Mouse (Mus musculus) heart, embryonic 11.5 days (tissue): ENCODE data around the gene Mmgt1. TPM values are rescaled to one million over a fixed set of nuclear protein-coding genes. Genes with fewer than 3 reads are reported as not detected.

Source experiments
- ATAC-seq: fragments of 200-750 bp; cut with Nextera tagmentation; replicated peaks from 2 replicates; pipeline ENCODE4 v1.8.0; 2017; ENCODE audit warnings: moderate library complexity; ENCODE audit not compliant: insufficient number of reproducible peaks, low FRiP score, low TSS enrichment
- H3K27ac ChIP-seq: fragments of 300-500 bp; sonication (generic); 2 replicates; pipeline ENCODE4 v1.5.1; 2014; ENCODE audit warnings: mild to moderate bottlenecking, low read depth, low read length
- H3K27me3 ChIP-seq: fragments of 300-500 bp; sonication (generic); 2 replicates; pipeline ENCODE4 v1.6.1; 2014; ENCODE audit warnings: mild to moderate bottlenecking, low read length, mixed read lengths; ENCODE audit not compliant: control insufficient read depth, insufficient read depth
- H3K36me3 ChIP-seq: fragments of 300-500 bp; sonication (generic); 2 replicates; pipeline ENCODE4 v1.6.1; 2014; ENCODE audit warnings: mild to moderate bottlenecking, low read length, moderate library complexity, mixed read lengths; ENCODE audit not compliant: control insufficient read depth, insufficient read depth
- H3K4me1 ChIP-seq: fragments of 300-500 bp; sonication (generic); 2 replicates; pipeline ENCODE4 v1.6.1; 2014; ENCODE audit warnings: low read length; ENCODE audit not compliant: control insufficient read depth, insufficient read depth
- H3K4me2 ChIP-seq: fragments of 300-500 bp; sonication (generic); 2 replicates; pipeline ENCODE4 v1.6.1; 2014; ENCODE audit warnings: mild to moderate bottlenecking, moderate library complexity
- H3K4me3 ChIP-seq: fragments of 300-500 bp; sonication (generic); 2 replicates; pipeline ENCODE4 v1.5.1; 2014; ENCODE audit warnings: low read depth, low read length
- H3K9ac ChIP-seq: fragments of 300-500 bp; sonication (generic); 2 replicates; pipeline ENCODE4 v1.6.1; 2014; ENCODE audit warnings: mild to moderate bottlenecking, low read depth, low read length, moderate library complexity
- H3K9me3 ChIP-seq: fragments of 300-500 bp; sonication (generic); replicated peaks from 2 replicates; pipeline ENCODE4 v1.6.1; 2016; ENCODE audit warnings: low read length; ENCODE audit not compliant: control insufficient read depth
- WGBS: fragments of 180-500 bp; shearing (Covaris S2); extraction: QIAGEN DNeasy Blood & Tissue Kit; methylation state at CpG from one replicate; pipeline ENCODE4 v1.1.7; 2014; ENCODE audit not compliant: insufficient replicate concordance; 5-methylcytosine and 5-hydroxymethylcytosine counted together
- polyA plus RNA-seq: library from polyadenylated mRNA; unstranded; fragments of >200 nt; fragmentation: Nextera tagmentation; extraction: Ambion mirVana; gene quantifications from 2 replicates; pipeline ENCODE4 v1.2.1, GENCODE M21; 2014

Mmgt1 gene
- polyA plus RNA-seq, result 27.8 and 28.1 TPM in 2 replicates

DNA sequence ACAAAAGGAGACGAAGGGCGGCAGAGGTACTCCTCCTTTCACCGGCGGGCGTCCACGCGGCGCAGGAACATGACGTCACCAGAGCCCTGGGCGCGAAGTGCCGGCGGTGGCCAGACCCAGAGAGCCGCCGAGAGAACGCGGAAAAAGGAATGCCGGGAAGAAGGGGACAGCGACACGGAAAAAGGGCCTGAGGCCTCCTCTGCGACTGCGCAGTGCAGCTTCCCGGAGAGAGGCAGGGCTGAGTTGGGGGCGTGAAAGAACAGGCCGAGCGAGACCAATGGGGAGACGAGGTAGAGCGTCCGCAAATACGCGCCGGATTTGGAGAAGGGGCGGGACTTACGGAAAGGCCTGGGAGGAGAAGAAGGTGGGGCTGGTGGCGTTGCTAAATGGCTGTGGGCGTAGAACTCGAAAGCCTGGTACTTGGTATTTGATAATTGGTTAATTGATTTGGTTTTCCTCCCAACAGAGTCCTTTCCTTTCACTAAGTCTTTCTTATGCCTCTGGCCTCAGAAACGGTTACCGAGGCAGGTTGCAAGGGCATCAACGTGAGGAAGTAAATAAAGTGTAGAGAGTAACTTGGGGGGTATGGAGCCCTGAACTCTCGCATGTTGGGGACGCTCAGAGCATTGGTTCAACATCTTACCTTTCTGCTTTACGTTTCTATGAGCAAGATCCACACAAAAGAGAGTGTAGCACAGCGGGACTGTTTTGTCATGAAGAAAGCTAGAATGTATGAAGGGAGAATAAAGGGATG is at the start of gene Mmgt1:
Mmgt1 (minus strand) TSS at position 183 of the 754 bp plus-strand sequence.
- Histone ChIP-seq H3K4me1 (no peaks in the 10 kb centered on the region), H3K4me3 (peak within 1 kb of the TSS; percentile 71), H3K27ac (peak within 1 kb of the TSS; percentile 59), H3K9me3 (no peaks in the 10 kb centered on the region), H3K4me2 (peak within 1 kb of the TSS; percentile 62), H3K9ac (peak within 1 kb of the TSS; percentile 69), H3K36me3 (no peaks in the 10 kb centered on the region), H3K27me3 (no peaks in the 10 kb centered on the region)
- WGBS, result 11% methylated on average over 39 of the region's 44 CpGs
- ATAC-seq, result peak; percentile 97

DNA sequence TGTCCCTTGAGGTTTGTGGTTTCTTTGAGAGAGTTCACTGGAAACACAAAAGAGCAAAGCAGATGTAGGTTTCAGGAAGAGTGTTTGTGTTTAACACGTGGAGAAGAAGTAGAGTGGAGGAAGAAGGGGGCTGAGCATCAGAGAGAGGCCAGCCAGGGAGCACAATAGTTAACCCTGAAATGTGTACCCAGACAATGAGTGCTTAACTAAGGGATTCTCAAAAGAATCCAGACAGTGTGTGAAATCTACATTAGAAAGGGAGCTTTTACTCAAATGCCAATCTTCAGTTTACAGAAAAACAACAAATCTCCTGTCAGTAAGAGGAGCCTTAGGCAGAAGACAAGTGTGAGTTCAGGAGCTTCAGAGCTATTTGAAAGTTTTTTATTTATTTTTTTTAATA is 42.2 kb upstream of the Mmgt1 start:
- Histone ChIP-seq H3K4me1 (no peaks in the 10 kb centered on the region), H3K4me2 (no peak overlapping the region), H3K4me3 (no peak overlapping the region), H3K27me3 (no peaks in the 10 kb centered on the region), H3K9me3 (no peaks in the 10 kb centered on the region), H3K36me3 (no peaks in the 10 kb centered on the region), H3K27ac (no peak overlapping the region), H3K9ac (no peak overlapping the region)
- 16% methylated on average over 1 of the region's 1 CpGs for WGBS
- ATAC-seq, result no peak

DNA sequence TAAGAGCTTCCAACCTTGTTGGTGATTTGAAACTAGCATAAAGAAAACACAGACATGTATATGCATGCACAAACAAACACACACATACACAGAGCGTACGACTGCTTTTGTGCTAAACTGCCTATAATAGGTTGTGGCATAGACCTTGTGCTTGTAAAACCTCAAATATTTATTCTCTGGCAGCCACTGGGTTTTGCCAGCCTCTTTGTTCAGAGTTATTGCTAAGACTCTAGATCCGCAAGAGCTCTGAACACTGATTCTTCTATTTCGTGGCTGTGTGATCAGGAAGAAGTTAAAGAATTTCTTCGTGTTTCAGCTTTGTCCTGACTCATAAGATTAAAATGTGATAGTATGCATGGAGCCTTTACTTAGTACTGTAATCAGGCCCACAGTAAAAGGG is 38.3 kb upstream of the Mmgt1 start:
- no peaks in the 10 kb centered on the region for H3K27me3 ChIP-seq
- no peaks in the 10 kb centered on the region for H3K9me3 ChIP-seq
- no peak overlapping the region for H3K4me2 ChIP-seq
- no peaks in the 10 kb centered on the region for H3K4me1 ChIP-seq
- ATAC-seq, result no peak
- H3K4me3 ChIP-seq, result no peak overlapping the region
- no peak overlapping the region for H3K9ac ChIP-seq
- no peak overlapping the region for H3K27ac ChIP-seq
- H3K36me3 ChIP-seq, result no peaks in the 10 kb centered on the region
- WGBS, result 80% methylated on average over 5 of the region's 5 CpGs

DNA sequence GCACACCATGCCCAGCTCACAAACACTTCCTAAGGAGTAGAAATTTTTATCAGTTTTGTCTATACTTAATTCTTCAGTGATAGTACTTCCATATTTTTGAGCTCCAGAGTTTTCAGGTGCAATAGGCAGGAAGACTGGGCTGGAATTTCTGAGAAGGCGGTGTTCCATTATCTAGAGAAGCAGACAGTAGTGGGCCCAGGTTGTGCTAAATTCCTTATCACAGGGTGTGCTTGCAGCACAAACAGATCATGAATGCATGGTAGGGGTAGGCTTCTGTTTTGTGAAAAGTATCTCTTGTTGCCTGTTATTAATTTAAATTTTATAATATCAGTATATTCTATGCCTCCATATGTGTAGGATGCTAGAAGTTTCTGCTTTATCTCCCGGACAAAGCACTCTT is 17.4 kb upstream of the Mmgt1 start:
- Histone ChIP-seq H3K27ac (no peak overlapping the region), H3K9ac (no peak overlapping the region), H3K4me3 (no peak overlapping the region), H3K4me1 (no peaks in the 10 kb centered on the region), H3K27me3 (no peaks in the 10 kb centered on the region), H3K4me2 (no peak overlapping the region), H3K9me3 (no peaks in the 10 kb centered on the region), H3K36me3 (no peaks in the 10 kb centered on the region)
- no peak for ATAC-seq
- 78% methylated on average over 2 of the region's 2 CpGs for WGBS

DNA sequence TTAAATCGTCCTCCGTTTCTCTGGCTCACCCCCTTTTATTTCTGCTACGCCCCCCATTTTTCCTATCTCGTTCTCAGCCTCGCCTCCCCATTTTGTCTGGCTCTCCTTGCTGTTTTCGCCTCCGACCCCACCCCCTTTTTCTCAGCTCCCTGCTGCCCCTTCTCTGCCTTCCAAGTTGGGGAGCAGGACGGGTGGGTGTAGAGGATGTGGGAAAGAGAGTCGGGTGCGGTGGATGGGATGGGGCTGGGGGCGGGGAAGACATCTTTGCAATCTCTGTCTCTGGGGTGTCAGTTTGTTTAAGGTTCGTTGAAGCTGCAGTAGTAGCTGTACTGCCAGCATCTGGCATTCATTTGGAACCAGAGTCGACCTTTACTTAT is 12.4 kb upstream of the Mmgt1 start:
- Histone ChIP-seq H3K36me3 (no peaks in the 10 kb centered on the region), H3K9ac (peak overlapping the region; percentile 73), H3K4me2 (peak overlapping the region; percentile 60), H3K27ac (no peak overlapping the region), H3K9me3 (no peaks in the 10 kb centered on the region), H3K27me3 (no peaks in the 10 kb centered on the region), H3K4me1 (no peaks in the 10 kb centered on the region), H3K4me3 (peak overlapping the region; percentile 61)
- WGBS, result 13% methylated on average over 13 of the region's 13 CpGs
- no peak for ATAC-seq

DNA sequence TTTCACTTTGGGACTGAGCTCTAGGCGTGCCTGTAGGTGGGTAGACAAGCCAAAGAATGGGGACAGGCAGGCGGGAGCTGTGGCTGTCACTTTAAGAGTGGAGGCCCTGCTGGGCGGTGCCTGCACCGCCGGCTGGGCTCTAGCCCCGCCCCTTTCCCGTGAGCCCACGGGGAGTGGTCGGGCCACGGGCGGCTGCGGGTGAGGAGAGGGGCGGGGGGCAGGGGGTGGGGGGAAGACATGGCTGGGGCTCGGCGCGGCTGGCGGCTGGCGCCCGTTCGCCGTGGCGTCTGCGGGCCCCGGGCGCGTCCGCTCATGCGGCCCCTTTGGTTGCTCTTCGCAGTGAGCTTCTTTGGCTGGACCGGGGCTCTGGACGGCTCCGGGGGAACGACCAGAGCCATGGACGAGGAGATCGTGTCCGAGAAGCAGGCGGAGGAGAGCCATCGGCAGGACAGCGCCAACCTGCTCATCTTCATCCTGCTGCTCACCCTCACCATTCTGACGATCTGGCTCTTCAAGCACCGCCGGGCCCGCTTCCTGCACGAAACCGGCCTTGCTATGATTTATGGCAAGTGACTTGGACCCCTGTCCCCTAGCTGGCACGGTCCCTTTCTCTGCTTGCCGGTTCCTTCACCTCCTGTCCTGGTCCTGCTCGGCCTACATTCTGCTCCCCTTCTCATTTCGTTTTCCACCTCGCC is 11.9 kb upstream of the Mmgt1 start, which contains the start of gene Slc9a6:
Slc9a6 (plus strand) TSS at position 135 of the 695 bp plus-strand sequence.
- ATAC-seq, result peak; percentile 96
- 15% methylated on average over 33 of the region's 50 CpGs for WGBS
- no peaks in the 10 kb centered on the region for H3K27me3 ChIP-seq
- no peak within 1 kb of the TSS for H3K27ac ChIP-seq
- H3K36me3 ChIP-seq, result no peaks in the 10 kb centered on the region
- peak within 1 kb of the TSS; percentile 73 for H3K9ac ChIP-seq
- no peaks in the 10 kb centered on the region for H3K4me1 ChIP-seq
- no peaks in the 10 kb centered on the region for H3K9me3 ChIP-seq
- peak within 1 kb of the TSS; percentile 61 for H3K4me3 ChIP-seq
- peak within 1 kb of the TSS; percentile 60 for H3K4me2 ChIP-seq

DNA sequence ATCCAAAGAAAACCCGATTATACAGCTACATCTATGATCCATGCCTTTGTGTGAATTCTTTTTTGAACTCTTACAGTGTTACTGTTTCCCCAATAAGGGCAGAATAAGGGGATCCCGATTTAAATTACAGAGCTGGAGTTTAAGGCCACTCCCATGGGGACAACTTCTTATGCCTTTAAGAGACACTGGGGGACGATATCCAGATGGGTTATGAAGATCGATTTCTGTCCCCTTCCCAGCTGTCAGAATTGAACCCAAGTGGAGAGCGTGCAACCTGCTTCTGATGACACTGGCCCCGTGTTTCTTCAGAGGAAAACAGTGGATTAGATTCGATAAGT is 11.4 kb upstream of the Mmgt1 start:
- Histone ChIP-seq H3K27ac (no peak overlapping the region), H3K4me2 (peak overlapping the region; percentile 57), H3K4me1 (no peaks in the 10 kb centered on the region), H3K9me3 (no peaks in the 10 kb centered on the region), H3K9ac (no peak overlapping the region), H3K36me3 (no peaks in the 10 kb centered on the region), H3K27me3 (no peaks in the 10 kb centered on the region), H3K4me3 (peak overlapping the region; percentile 61)
- 27% methylated on average over 7 of the region's 7 CpGs for WGBS
- ATAC-seq, result no peak

DNA sequence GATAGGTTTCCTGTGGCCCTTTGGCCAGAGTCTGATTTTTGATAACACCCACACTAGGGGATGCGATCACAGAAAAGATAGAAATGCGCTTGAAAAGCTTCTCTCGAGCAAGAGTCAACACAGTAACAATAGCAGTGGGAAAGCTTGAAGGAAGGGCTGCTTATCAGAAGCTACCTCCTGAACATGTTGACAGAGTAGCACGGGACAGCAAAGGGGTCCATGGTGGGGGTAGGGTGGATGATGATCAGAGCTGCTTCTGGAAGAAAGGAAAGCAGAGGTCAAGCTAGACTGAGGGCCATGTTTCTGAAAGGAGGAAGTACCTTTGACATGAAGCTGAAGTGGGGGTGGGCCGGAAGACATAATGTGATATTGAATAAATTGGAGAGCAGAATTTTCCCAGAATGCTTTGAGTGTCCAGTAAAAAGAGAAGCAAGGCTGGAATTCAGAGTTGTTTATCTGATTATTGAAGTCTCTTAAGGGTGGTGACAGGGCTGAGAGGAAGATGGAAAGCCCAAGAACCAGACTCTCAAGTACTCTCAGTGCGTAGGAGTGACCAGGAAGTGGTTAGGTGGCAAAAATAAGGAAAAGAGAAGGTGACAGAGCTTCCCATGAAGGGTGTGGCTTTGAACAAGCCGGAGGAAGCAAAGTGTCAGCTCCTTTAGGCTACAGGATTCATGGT is 9.3 kb upstream of the Mmgt1 start:
- 41% methylated on average over 7 of the region's 7 CpGs for WGBS
- Histone ChIP-seq H3K27ac (no peak overlapping the region), H3K4me1 (no peaks in the 10 kb centered on the region), H3K9me3 (no peaks in the 10 kb centered on the region), H3K36me3 (no peaks in the 10 kb centered on the region), H3K27me3 (no peaks in the 10 kb centered on the region), H3K4me3 (no peak overlapping the region), H3K4me2 (no peak overlapping the region), H3K9ac (no peak overlapping the region)
- no peak for ATAC-seq
